Mouse (Mus musculus) heart, adult 2 months (tissue): ENCODE data around the gene Tspear. TPM values are rescaled to one million over a fixed set of nuclear protein-coding genes. Genes with fewer than 3 reads are reported as not detected.
"Not testable (repeated sequence)": the region's sequence is repeated elsewhere in the genome, so short reads cannot be mapped to it uniquely, and the experiment has no call there.

Experiments
- DNase-seq, 2 experiments: peaks; one replicate each; pipeline ENCODE4 v3.0.0; 2021
- H3K27ac ChIP-seq: fragments of 200-600 bp; 2 replicates; pipeline ENCODE4 v1.8.1; 2022
- H3K27me3 ChIP-seq: fragments of 200-500 bp; 2 replicates; pipeline ENCODE4 v1.6.1; 2012; ENCODE audit warnings: mild to moderate bottlenecking, low read length, inconsistent platforms, mixed read lengths; ENCODE audit not compliant: control insufficient read depth, insufficient read depth
- H3K36me3 ChIP-seq: fragments of 200-500 bp; 2 replicates; pipeline ENCODE4 v1.6.1; 2012; ENCODE audit warnings: low read length, inconsistent platforms; ENCODE audit not compliant: control insufficient read depth, insufficient read depth
- H3K4me1 ChIP-seq: fragments of 200-500 bp; 2 replicates; pipeline ENCODE4 v1.6.1; 2011; ENCODE audit warnings: low read length; ENCODE audit not compliant: control insufficient read depth, insufficient read depth
- H3K4me3 ChIP-seq: fragments of 200-600 bp; 2 replicates; pipeline ENCODE4 v1.8.1; 2022
- H3K79me2 ChIP-seq: fragments of 200-500 bp; replicated peaks from 2 replicates; pipeline ENCODE4 v1.6.1; 2012; ENCODE audit warnings: mild to moderate bottlenecking, inconsistent platforms, low read length, moderate library complexity, mixed read lengths; ENCODE audit not compliant: control insufficient read depth, insufficient read depth
- H3K9ac ChIP-seq: fragments of 200-500 bp; 2 replicates; pipeline ENCODE4 v1.6.1; 2012; ENCODE audit warnings: low read depth, mild to moderate bottlenecking, control low read depth, inconsistent platforms, low read length, mixed read lengths
- CTCF ChIP-seq: fragments of 200-600 bp; IDR thresholded peaks from 2 replicates; pipeline ENCODE4 v1.8.1; 2022; ENCODE audit warnings: antibody characterized with exemption, mild to moderate bottlenecking, moderate library complexity
- EP300 ChIP-seq: fragments of 200-500 bp; IDR thresholded peaks from 2 replicates; pipeline ENCODE4 v1.6.1; 2011; ENCODE audit warnings: low read depth, low read length, control low read depth; ENCODE audit not compliant: insufficient read depth
- POLR2A ChIP-seq: fragments of 200-500 bp; IDR thresholded peaks from 2 replicates; pipeline ENCODE4 v1.6.1; 2011; ENCODE audit warnings: mild to moderate bottlenecking, low read depth, low read length, control low read depth; ENCODE audit not compliant: insufficient read depth
- WGBS: fragments of 180-500 bp; shearing (Covaris S2); methylation state at CpG from one replicate; pipeline ENCODE4 v1.1.7; 2018; 5-methylcytosine and 5-hydroxymethylcytosine counted together
- intact Hi-C: fragments of 180-260 bp; cut with DNase I; formaldehyde crosslinking; loops from one replicate; pipeline ENCODE4 v1.15.1; 2025
- polyA plus RNA-seq: library from polyadenylated mRNA; depleted of rRNA; stranded (reverse); fragments of >200 nt; gene quantifications from 2 replicates; pipeline ENCODE4 v1.2.3, GENCODE M21; 2012
- total RNA-seq, 2 experiments: library from RNA; stranded (reverse); gene quantifications; 2 replicates each; pipeline ENCODE4 v1.2.3; 2021

Tspear gene
- total and polyA plus RNA-seq, 3 experiments = not detected

DNA sequence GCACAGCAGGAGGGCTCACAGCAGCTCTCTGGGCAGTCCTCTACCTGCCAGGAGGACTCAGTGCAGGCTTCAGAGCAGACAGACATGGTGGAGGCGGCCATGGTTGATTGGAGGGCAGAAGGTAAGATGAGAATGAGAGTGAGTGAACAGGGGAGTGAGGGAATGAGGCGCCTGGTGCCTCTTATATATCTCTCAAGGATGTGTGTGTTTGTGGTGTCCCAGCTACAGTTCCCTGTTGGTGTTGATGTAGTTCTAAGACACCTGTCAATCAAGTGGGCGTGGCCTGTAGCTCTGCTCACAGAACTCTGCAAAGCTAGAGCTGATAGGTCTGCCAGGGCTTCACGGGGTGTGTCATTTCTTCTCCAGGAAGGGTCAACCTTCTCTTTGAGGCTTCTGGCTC lies 10.8 kb downstream of the Tspear start, which contains the start of gene Gm9508:
Gene Gm9508 (minus strand): TSS at position 101 of the 400 bp plus-strand sequence.
- H3K36me3 ChIP-seq = no peaks in the 10 kb centered on the region
- TF ChIP-seq CTCF = no peak
- no peak for TF ChIP-seq EP300
- no peak for TF ChIP-seq POLR2A
- no peaks in the 10 kb centered on the region for H3K4me1 ChIP-seq
- H3K4me3 ChIP-seq = no peak within 1 kb of the TSS
- no peak within 1 kb of the TSS for H3K27ac ChIP-seq
- H3K79me2 ChIP-seq = no peaks in the 10 kb centered on the region
- intact Hi-C loops = no loop called here
- no peaks in the 10 kb centered on the region for H3K27me3 ChIP-seq
- WGBS = 26% methylated on average over 4 of the region's 4 CpGs
- DNase-seq = no peak
- H3K9ac ChIP-seq = no peak within 1 kb of the TSS

DNA sequence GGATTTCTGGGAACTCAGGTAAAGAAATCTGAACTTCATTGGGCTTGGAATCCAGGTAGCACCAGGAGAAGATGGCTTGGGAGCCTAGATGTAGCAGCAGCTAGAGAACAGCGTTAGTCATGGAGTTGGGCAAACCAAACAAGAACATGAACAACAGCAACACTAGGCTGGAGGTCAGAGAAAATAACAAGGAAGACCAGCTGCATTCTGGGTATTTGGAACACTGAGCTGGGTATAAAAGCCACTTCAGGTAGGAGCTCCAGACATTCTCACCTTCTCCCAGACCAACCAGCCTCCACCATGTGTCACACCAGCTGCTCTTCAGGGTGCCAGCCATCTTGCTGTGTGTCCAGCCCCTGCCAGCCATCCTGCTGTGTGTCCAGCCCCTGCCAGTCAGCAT lies 20.0 kb downstream of the Tspear start, which contains the start of gene Gm10272:
Gene Gm10272 (plus strand): TSS at position 301 of the 400 bp plus-strand sequence.
- Histone ChIP-seq H3K79me2 (no peaks in the 10 kb centered on the region), H3K4me3 (no peak within 1 kb of the TSS), H3K27me3 (no peaks in the 10 kb centered on the region), H3K36me3 (no peaks in the 10 kb centered on the region), H3K4me1 (no peaks in the 10 kb centered on the region), H3K9ac (no peak within 1 kb of the TSS), H3K27ac (no peak within 1 kb of the TSS)
- WGBS = 93% methylated on average over 1 of the region's 1 CpGs
- intact Hi-C loops = no loop called here
- TF ChIP-seq POLR2A (no peak), CTCF (no peak), EP300 (no peak)
- no peak for DNase-seq

DNA sequence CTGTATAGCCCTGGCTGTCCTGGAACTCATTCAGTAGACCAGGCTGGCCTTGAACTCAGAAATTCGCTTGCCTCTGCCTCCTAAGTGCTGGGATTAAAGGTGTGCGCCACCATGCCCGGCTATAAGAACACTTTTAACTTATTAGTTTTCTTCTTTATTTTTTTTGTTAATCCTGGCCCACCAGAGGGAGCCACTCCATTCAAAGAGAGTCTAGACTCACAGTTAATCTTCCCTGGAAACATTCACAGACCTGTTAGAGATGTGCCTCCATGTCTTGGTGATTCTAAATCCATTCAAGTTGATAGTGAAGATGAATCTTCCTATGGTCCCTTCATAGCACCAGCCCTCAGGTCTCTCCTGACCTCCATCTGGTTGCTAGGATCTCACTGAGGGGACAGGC lies 23.5 kb downstream of the Tspear start:
- no peaks in the 10 kb centered on the region for H3K27me3 ChIP-seq
- H3K4me1 ChIP-seq = no peaks in the 10 kb centered on the region
- no peak for DNase-seq
- TF ChIP-seq CTCF (peak; percentile 32), POLR2A (no peak), EP300 (no peak)
- no peak overlapping the region for H3K9ac ChIP-seq
- no peaks in the 10 kb centered on the region for H3K79me2 ChIP-seq
- no peak overlapping the region for H3K4me3 ChIP-seq
- 74% methylated on average over 3 of the region's 3 CpGs for WGBS
- H3K27ac ChIP-seq = no peak overlapping the region
- intact Hi-C loops = no loop called here
- no peaks in the 10 kb centered on the region for H3K36me3 ChIP-seq

DNA sequence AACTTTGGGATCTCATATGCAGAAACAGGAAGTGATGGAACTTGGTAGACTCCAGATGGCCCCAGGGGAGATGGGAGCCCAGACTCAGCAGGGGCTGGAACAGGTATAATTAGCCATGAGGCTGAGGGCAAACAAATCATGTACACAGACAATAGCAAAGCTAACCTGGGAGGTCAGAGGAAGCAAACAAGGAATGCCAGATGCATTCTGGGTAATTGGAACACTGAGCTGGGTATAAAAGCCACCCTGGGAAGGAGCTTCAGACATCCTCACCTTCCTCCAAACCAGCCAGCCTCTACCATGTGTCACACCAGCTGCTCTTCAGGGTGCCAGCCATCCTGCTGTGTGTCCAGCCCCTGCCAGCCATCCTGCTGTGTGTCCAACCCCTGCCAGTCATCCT lies 24.8 kb downstream of the Tspear start, which contains the start of gene Gm10024:
Gene Gm10024 (plus strand): TSS at position 301 of the 400 bp plus-strand sequence.
- H3K4me1 ChIP-seq, H3K27me3 ChIP-seq, intact Hi-C loops, H3K4me3 ChIP-seq, H3K27ac ChIP-seq, DNase-seq, H3K9ac ChIP-seq, H3K79me2 ChIP-seq, H3K36me3 ChIP-seq: not testable (repeated sequence)

DNA sequence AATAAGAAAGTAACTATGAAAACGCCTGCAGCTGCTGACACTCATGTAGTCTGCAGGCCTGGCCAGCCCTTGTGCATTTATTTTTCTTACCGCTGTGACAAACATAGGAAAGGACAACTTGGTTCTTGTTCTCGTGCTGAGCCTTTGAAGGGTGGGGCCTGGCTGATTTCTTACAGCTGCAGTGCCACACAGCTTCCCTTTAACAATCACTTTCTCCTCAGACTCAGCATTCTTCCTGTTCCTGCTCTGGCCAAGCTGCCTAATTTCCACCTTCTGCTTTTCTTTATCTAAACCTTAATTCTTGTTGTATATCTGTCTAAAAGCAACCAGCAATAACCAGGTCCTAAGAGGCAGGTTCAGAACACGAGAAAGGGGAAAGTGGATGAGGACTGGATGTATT lies 27.4 kb downstream of the Tspear start:
- 35% methylated on average over 4 of the region's 4 CpGs for WGBS
- no peaks in the 10 kb centered on the region for H3K79me2 ChIP-seq
- DNase-seq = no peak
- H3K4me1 ChIP-seq = no peaks in the 10 kb centered on the region
- H3K27me3 ChIP-seq = no peaks in the 10 kb centered on the region
- no peak overlapping the region for H3K27ac ChIP-seq
- intact Hi-C loops = no loop called here
- no peaks in the 10 kb centered on the region for H3K36me3 ChIP-seq
- H3K9ac ChIP-seq = no peak overlapping the region
- no peak for TF ChIP-seq CTCF
- no peak for TF ChIP-seq EP300
- TF ChIP-seq POLR2A = no peak
- H3K4me3 ChIP-seq = no peak overlapping the region

DNA sequence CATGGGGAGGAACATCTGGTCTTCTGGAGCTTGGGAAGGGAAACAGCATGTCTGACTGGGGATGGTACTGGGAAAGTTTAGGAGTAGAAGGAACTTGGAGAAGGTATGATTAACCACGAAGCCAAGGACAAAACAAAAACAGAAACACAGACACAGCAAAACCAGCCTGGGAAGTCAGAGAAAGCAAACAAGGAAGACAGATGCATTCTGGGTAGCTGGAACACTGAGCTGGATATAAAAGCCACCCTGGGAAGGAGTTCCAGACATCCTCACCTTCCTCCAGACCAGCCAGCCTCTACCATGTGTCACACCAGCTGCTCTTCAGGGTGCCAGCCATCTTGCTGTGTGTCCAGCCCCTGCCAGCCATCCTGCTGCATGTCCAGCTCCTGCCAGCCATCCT lies 29.1 kb downstream of the Tspear start, which contains the start of gene Gm10142:
Gene Gm10142 (plus strand): TSS at position 301 of the 400 bp plus-strand sequence.
- 65% methylated on average over 1 of the region's 1 CpGs for WGBS
- Histone ChIP-seq H3K27ac (no peak within 1 kb of the TSS), H3K79me2 (no peaks in the 10 kb centered on the region), H3K36me3 (no peaks in the 10 kb centered on the region), H3K27me3 (no peaks in the 10 kb centered on the region), H3K4me1 (no peaks in the 10 kb centered on the region), H3K4me3 (no peak within 1 kb of the TSS), H3K9ac (no peak within 1 kb of the TSS)
- intact Hi-C loops = no loop called here
- DNase-seq = no peak
- TF ChIP-seq POLR2A (no peak), CTCF (no peak), EP300 (no peak)

DNA sequence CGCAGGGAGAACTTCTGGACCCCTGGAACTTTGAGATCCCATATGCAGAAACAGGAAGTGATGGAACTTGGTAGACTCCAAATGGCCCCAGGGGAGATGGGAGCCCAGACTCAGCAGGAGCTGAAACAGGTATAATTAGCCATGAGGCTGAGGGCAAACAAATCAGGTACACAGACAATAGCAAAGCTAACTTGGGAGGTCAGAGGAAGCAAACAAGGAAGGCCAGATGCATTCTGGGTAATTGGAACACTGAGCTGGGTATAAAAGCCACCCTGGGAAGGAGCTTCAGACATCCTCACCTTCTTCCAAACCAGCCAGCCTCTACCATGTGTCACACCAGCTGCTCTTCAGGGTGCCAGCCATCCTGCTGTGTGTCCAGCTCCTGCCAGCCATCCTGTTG lies 33.9 kb downstream of the Tspear start, which contains the start of gene Krtap12-1:
Gene Krtap12-1 (plus strand): TSS at position 301 of the 400 bp plus-strand sequence.
- intact Hi-C loops, H3K27me3 ChIP-seq, H3K4me3 ChIP-seq, H3K36me3 ChIP-seq, H3K9ac ChIP-seq, H3K79me2 ChIP-seq, H3K27ac ChIP-seq, H3K4me1 ChIP-seq, DNase-seq: not testable (repeated sequence)
- 74% methylated on average over 1 of the region's 1 CpGs for WGBS
